Mouse (Mus musculus): ENCODE measurements at regions not wholly inside any gene's neighbourhood (a gene's known extent, or its start where the extent isn't known, plus 50 kb on each side); places are given as distances from the start of the nearest gene placed in this dataset.

DNA sequence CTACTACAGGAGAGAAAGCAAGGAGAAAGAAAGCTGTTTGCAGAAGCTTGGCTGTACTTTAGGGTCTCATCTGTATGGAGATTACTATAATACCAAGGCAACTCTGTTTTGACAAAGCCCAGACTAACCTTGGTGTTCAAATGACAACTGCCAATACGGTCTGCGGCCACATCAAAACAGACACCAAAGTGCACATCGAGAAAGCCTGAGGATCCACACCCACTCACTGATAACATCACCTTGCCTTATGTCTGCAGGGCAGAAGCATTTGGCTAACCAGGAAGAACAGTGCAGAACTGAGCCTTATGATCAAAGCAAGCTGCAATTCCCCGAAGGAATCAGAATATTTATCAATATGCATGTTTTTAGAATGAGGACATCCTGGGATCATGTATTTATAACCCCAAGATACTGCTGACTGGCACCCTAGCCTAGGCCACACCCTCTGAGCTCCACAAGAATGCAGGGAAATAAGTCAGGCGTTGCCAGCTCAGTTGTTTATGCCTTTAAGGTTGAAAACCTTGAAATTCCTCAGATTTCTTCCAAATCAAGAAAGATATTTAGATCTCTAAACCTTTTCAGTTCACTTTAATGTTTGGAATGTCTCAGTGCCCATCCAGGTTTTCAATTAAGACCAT is 154.9 kb upstream of the Agr3 start:
- 62% methylated on average over 5 of the region's 5 CpGs for WGBS
- no peak overlapping the region for H3K27ac ChIP-seq
- H3K4me1 ChIP-seq, result no peaks in the 10 kb centered on the region
- no peak overlapping the region for H3K4me2 ChIP-seq
- no peak for ATAC-seq (ENCODE audit: borderline replicate concordance, extremely low read depth, low FRiP score, low TSS enrichment)
- no peaks in the 10 kb centered on the region for H3K9me3 ChIP-seq
- H3K27me3 ChIP-seq, result no peaks in the 10 kb centered on the region
- H3K9ac ChIP-seq, result no peak overlapping the region
- H3K36me3 ChIP-seq, result no peaks in the 10 kb centered on the region
- H3K4me3 ChIP-seq, result no peak overlapping the region

DNA sequence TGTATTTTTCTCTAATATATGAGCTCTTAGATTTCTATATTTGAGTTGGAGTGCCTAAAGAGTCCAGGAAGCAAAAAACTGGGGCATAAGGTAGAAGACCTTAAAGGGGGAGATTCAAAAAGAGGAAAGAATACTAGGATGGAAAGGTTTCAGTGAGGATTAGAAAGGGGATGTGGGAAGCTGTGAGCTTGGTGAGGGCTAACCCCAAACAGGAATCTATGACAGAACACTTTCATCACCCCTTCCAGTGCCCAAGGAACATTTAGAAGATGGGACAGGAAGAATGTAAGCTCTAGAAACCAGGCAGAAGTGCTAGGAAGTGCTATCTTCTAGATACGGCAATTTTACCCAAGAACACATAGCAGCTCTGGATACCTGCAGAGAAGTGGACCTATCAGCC is 166.5 kb upstream of the Agr3 start:
- H3K36me3 ChIP-seq, result no peaks in the 10 kb centered on the region
- no peak overlapping the region for H3K9ac ChIP-seq
- no peaks in the 10 kb centered on the region for H3K27me3 ChIP-seq
- H3K4me3 ChIP-seq, result no peak overlapping the region
- 86% methylated on average over 1 of the region's 1 CpGs for WGBS
- no peak overlapping the region for H3K4me2 ChIP-seq
- no peak overlapping the region for H3K27ac ChIP-seq
- no peaks in the 10 kb centered on the region for H3K4me1 ChIP-seq
- ATAC-seq (ENCODE audit: borderline replicate concordance, extremely low read depth, low FRiP score, low TSS enrichment), result no peak
- no peaks in the 10 kb centered on the region for H3K9me3 ChIP-seq

DNA sequence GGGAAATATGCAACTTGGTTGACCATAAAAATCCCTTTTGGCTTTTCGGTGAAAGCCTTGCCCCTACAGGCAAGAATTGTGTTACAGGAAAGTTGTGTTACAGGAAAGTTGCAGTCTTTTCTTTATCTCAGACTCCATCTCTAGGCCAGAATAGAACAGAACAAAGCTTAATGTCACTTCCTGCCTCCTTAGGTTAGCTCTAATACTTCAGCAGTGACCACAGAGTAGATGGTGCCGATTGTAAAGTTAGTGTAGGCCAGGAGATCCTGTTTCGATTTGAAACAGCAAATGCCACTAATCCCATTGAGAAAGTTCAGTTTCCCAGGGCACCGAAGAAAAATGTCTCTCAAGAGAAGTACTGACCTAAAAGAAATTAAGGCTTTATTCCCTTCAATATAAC is 170.3 kb upstream of the Agr3 start:
- Histone ChIP-seq H3K27ac (no peak overlapping the region), H3K27me3 (no peaks in the 10 kb centered on the region), H3K36me3 (no peaks in the 10 kb centered on the region), H3K4me3 (no peak overlapping the region), H3K9me3 (no peaks in the 10 kb centered on the region), H3K4me1 (no peaks in the 10 kb centered on the region), H3K9ac (no peak overlapping the region), H3K4me2 (no peak overlapping the region)
- ATAC-seq (ENCODE audit: borderline replicate concordance, extremely low read depth, low FRiP score, low TSS enrichment), result no peak
- WGBS, result 84% methylated on average over 4 of the region's 4 CpGs

DNA sequence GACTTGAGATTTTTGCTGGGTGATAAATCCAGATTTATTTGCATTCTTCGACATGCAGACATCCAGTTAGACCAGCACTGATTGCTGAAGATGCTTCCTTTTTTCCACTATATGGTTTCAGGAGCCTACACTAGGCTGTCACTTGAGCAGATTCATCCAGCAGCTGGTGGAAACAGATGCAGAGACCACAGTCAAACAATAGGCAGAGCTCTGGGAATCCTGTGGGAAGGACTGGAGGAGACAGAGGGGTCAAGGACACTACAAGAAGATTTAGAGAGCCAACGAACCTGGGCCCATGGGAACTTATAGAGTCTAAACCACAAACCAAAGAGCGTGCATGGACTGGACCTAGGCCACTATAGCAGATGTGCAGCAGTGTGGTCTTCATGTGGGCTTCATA is 177.4 kb upstream of the Agr3 start:
- H3K27ac ChIP-seq, result no peak overlapping the region
- H3K4me3 ChIP-seq, result no peak overlapping the region
- 76% methylated on average over 3 of the region's 3 CpGs for WGBS
- H3K36me3 ChIP-seq, result no peaks in the 10 kb centered on the region
- no peaks in the 10 kb centered on the region for H3K27me3 ChIP-seq
- H3K4me1 ChIP-seq, result no peaks in the 10 kb centered on the region
- H3K4me2 ChIP-seq, result no peak overlapping the region
- no peak for ATAC-seq (ENCODE audit: borderline replicate concordance, extremely low read depth, low FRiP score, low TSS enrichment)
- no peaks in the 10 kb centered on the region for H3K9me3 ChIP-seq
- no peak overlapping the region for H3K9ac ChIP-seq

DNA sequence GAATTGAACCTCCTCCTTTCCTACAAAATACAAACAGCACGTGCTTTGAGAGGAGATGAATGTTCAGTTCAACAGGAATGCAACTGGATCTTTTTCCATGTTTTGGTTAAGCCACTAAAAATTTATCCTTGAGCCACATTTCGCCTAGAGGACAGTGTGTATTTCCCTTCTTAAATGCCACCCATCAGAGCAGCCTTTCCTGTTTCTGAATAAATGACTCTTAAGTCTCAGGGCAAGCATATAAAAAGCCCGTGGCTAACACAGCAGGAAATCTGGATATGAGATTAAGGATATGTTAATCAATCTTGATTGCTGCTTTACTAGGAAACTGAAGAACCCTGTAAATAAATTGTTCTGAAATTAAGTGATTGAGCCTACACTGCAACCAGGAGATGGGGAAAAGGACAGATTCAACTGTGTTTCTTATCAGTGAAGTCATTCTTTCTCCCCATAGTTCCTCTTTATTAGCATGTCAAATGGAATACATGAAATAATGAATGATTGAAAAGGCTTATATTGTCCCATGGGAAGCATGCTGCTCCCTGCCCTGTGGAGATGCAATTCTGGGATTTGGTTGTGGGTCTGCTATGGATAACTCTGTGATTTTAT is 178.6 kb upstream of the Agr3 start:
- 35% methylated on average over 3 of the region's 3 CpGs for WGBS
- Histone ChIP-seq H3K36me3 (no peaks in the 10 kb centered on the region), H3K9me3 (no peaks in the 10 kb centered on the region), H3K4me1 (no peaks in the 10 kb centered on the region), H3K4me3 (no peak overlapping the region), H3K4me2 (no peak overlapping the region), H3K9ac (no peak overlapping the region), H3K27me3 (no peaks in the 10 kb centered on the region), H3K27ac (peak overlapping the region; percentile 57; the same call in 1 of the 2 replicates)
- no peak for ATAC-seq (ENCODE audit: borderline replicate concordance, extremely low read depth, low FRiP score, low TSS enrichment)

DNA sequence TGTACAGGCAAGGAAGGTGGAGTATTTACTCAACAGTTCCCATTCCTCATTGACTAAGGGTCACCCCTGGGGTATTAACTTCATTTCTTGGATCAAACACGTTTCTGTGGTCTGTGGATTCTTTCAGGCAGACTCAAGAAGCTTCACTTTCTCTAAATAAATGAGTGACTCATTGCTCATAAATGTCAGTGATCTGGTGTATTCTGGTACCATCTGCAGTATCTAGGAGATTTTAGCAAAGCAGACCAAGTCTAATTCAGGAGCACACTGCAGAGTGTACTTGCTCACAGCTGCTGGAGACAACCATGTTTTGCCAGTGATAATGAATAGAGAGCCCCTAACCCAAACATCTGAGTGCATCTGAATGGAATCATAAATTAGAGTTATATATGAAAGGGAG is 182.7 kb upstream of the Agr3 start:
- 20% methylated on average over 1 of the region's 1 CpGs for whole genome bisulfite sequencing

DNA sequence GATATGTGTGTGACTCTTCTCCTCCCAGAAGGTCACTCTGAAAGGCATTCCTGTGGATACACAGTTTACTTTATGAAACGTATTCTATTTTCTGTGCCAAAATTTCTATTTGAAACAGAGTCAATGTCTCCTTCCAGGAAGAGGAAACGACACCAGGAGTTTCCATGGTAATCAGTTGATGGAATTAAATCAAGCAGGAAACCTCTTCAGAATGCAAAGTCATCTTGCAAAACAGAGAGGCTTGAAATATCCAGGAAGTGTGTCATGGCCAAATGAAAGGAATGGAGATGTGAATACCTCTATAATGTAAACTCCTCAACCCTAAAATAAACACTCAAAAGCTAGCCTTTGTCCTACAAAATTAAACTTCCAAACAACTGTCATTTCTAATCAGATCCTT is 189.0 kb upstream of the Agr3 start:
- WGBS, result 22% methylated on average over 2 of the region's 2 CpGs
- no peak for ATAC-seq (ENCODE audit: borderline replicate concordance, extremely low read depth, low FRiP score, low TSS enrichment)
- H3K27me3 ChIP-seq, result no peaks in the 10 kb centered on the region

More for the DNA sequence above, 182.7 kb upstream of the Agr3 start:
- Histone ChIP-seq H3K27ac (no peak overlapping the region), H3K4me1 (no peaks in the 10 kb centered on the region), H3K9ac (no peak overlapping the region), H3K9me3 (no peaks in the 10 kb centered on the region), H3K36me3 (no peaks in the 10 kb centered on the region), H3K4me3 (no peak overlapping the region), H3K27me3 (no peaks in the 10 kb centered on the region), H3K4me2 (no peak overlapping the region)
- no peak for ATAC-seq (ENCODE audit: borderline replicate concordance, extremely low read depth, low FRiP score, low TSS enrichment)

DNA sequence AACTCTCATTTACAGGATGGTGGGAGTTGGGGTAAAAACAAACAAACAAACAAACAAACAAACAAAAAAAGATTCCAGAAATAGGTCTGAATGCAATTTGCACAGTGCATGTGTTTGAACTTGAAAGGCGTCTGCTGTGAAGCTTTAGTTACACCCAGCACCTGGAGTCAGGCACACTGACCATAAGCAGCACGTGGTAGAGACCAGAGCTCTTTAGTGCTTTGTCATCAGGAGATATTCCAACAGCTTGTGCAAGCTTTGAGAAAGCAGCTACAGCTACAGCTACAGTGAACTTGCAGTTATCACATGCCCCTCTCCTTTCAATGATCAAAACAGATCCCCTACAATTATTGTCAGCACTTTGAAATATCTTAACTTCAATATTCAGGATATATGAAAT is 190.4 kb upstream of the Agr3 start:
- WGBS, result 65% methylated on average over 2 of the region's 2 CpGs
- H3K4me2 ChIP-seq, result no peak overlapping the region
- H3K4me1 ChIP-seq, result no peaks in the 10 kb centered on the region
- no peak overlapping the region for H3K27ac ChIP-seq
- no peak overlapping the region for H3K4me3 ChIP-seq
- no peaks in the 10 kb centered on the region for H3K9me3 ChIP-seq
- no peaks in the 10 kb centered on the region for H3K27me3 ChIP-seq
- H3K36me3 ChIP-seq, result no peaks in the 10 kb centered on the region
- ATAC-seq (ENCODE audit: borderline replicate concordance, extremely low read depth, low FRiP score, low TSS enrichment), result no peak
- no peak overlapping the region for H3K9ac ChIP-seq

More for the DNA sequence above, 189.0 kb upstream of the Agr3 start:
- no peaks in the 10 kb centered on the region for H3K36me3 ChIP-seq
- H3K4me2 ChIP-seq, result no peak overlapping the region
- H3K27ac ChIP-seq, result no peak overlapping the region
- no peaks in the 10 kb centered on the region for H3K9me3 ChIP-seq
- H3K4me3 ChIP-seq, result no peak overlapping the region
- H3K4me1 ChIP-seq, result no peaks in the 10 kb centered on the region
- no peak overlapping the region for H3K9ac ChIP-seq

DNA sequence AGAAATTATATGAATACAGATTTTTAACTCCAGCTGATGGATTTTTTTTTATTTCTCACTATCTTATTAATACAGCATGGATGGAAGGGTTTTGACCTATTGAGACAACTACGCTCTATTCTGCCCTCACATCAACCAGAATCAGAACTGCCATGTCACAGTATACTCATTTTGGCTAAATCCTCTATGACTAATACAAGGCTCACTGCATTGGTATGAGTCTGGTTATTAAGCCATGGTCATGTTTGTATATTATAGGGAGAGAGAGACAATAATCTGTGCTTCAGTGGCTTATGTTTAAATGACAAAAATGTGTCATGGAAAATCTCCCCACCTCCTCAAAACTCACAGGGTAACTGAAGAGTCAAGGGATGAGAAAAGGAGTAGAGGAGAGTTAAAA is 191.0 kb upstream of the Agr3 start:
- Histone ChIP-seq H3K36me3 (no peaks in the 10 kb centered on the region), H3K9ac (no peak overlapping the region), H3K4me3 (no peak overlapping the region), H3K4me1 (no peaks in the 10 kb centered on the region), H3K9me3 (no peaks in the 10 kb centered on the region), H3K27me3 (no peaks in the 10 kb centered on the region), H3K4me2 (no peak overlapping the region), H3K27ac (no peak overlapping the region)
- ATAC-seq (ENCODE audit: borderline replicate concordance, extremely low read depth, low FRiP score, low TSS enrichment), result no peak
- 89% methylated on average over 1 of the region's 1 CpGs for WGBS

DNA sequence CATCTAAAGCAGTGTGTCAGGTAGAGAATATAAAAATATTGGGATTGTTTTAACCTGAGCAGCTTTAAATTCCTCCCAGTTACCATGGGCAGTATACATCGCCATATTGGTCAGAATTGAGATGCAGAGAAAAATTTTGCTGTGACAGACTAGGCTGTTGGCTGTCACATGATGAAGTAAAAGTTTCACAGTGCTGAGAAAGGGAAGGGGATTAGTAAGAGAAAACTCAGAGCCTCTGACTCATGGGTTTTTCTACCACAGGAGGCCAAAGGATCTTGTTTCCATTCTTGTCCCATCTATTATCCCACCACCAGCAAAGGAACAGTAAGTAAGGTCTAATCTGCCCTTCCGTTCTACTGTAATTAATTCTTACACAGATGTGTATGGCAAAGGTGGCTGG is 191.8 kb upstream of the Agr3 start:
- Histone ChIP-seq H3K4me1 (no peaks in the 10 kb centered on the region), H3K4me3 (no peak overlapping the region), H3K27me3 (no peaks in the 10 kb centered on the region), H3K4me2 (no peak overlapping the region), H3K9me3 (no peaks in the 10 kb centered on the region), H3K9ac (no peak overlapping the region), H3K36me3 (no peaks in the 10 kb centered on the region), H3K27ac (no peak overlapping the region)
- WGBS, result 84% methylated on average over 2 of the region's 2 CpGs
- no peak for ATAC-seq (ENCODE audit: borderline replicate concordance, extremely low read depth, low FRiP score, low TSS enrichment)

DNA sequence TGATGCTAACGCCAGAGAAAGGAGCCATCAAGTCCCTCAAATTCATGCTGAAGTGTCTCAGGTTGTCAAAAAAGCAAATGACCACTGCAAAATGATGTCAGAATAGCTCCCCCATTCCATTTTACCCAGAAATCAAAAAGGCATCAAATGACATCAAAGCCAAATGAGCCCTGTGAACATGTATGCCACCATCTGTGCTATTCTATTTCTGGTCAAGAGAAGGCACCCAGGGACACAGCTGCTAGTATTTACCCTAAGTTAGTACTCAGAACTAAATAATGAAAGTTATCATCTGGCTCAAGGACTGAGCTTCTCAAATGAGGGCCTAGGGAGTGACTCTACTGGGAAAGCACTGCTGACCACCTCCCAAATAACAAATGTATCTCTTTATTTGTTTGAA is 191.1 kb upstream of the Ahr start:
- H3K27me3 ChIP-seq, result no peaks in the 10 kb centered on the region
- H3K36me3 ChIP-seq, result no peaks in the 10 kb centered on the region
- ATAC-seq (ENCODE audit: borderline replicate concordance, extremely low read depth, low FRiP score, low TSS enrichment), result no peak
- no peak overlapping the region for H3K9ac ChIP-seq
- H3K27ac ChIP-seq, result no peak overlapping the region
- WGBS, result 88% methylated on average over 1 of the region's 1 CpGs
- H3K9me3 ChIP-seq, result no peaks in the 10 kb centered on the region
- no peak overlapping the region for H3K4me3 ChIP-seq
- no peaks in the 10 kb centered on the region for H3K4me1 ChIP-seq
- H3K4me2 ChIP-seq, result no peak overlapping the region

DNA sequence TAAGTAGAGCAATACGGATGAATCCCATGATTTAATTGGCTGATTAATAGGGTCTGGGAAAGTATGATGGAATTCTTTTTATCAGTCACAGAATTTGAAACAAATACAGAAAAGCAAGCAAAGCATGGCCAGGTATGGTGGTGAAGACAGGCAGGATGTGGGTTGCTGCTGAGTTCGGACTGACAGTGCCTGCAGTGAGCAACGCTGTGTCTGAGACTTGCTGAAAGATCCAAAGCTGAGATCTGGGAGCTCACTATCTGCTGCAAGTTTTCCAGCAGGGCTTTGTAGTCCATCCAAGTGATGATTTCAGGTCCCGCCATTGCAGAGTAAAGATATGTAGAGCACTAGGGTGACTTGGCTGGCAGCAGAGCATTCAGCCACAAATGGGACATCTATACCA is 189.3 kb upstream of the Ahr start:
- no peaks in the 10 kb centered on the region for H3K27me3 ChIP-seq
- no peaks in the 10 kb centered on the region for H3K36me3 ChIP-seq
- no peak overlapping the region for H3K27ac ChIP-seq
- H3K4me3 ChIP-seq, result no peak overlapping the region
- no peaks in the 10 kb centered on the region for H3K4me1 ChIP-seq
- no peak overlapping the region for H3K9ac ChIP-seq
- H3K4me2 ChIP-seq, result no peak overlapping the region
- no peaks in the 10 kb centered on the region for H3K9me3 ChIP-seq
- no peak for ATAC-seq (ENCODE audit: borderline replicate concordance, extremely low read depth, low FRiP score, low TSS enrichment)
- WGBS, result 74% methylated on average over 4 of the region's 4 CpGs

DNA sequence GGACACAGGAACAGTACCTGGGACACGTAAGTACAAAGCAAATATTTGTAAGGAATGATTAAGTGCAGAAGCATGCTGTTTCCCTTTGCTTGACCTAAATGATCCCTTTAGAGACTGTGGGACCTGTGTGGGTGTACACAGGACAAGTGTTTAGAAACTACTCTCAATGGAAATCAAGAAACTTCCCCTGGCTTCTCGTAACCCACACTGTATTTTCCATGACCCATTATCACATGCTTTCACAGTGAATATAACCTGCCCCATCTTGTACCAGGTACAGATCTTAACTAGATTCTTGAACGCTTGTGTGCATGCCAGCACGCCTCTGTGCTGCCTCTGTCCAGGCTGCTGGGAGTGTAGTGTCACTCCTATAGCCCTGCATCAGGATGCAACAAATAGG is 177.8 kb upstream of the Ahr start:
- Histone ChIP-seq H3K4me1 (no peaks in the 10 kb centered on the region), H3K9ac (no peak overlapping the region), H3K27me3 (no peaks in the 10 kb centered on the region), H3K9me3 (no peaks in the 10 kb centered on the region), H3K36me3 (no peaks in the 10 kb centered on the region), H3K4me3 (no peak overlapping the region), H3K4me2 (no peak overlapping the region), H3K27ac (no peak overlapping the region)
- 53% methylated on average over 4 of the region's 4 CpGs for WGBS
- ATAC-seq (ENCODE audit: borderline replicate concordance, extremely low read depth, low FRiP score, low TSS enrichment), result 0 out of 2 replicates have a peak, but pooled peaks have one; percentile 23
